Mouse (Mus musculus) myocyte (in vitro differentiated cells): ENCODE data around the gene Hnf4a.

Source experiments
- CEBPB ChIP-seq: IDR thresholded peaks from 2 replicates; pipeline ENCODE4 v1.6.1; 2011; ENCODE audit warnings: mild to moderate bottlenecking, moderate library complexity; ENCODE audit not compliant: poor library complexity, insufficient read depth, severe bottlenecking
- E2F4 ChIP-seq: IDR thresholded peaks from one replicate; pipeline ENCODE4 v1.6.1; 2011; ENCODE audit warnings: mild to moderate bottlenecking, control low read depth, moderate library complexity; ENCODE audit not compliant: insufficient read depth
- MAX ChIP-seq: IDR thresholded peaks from one replicate; pipeline ENCODE4 v1.6.1; 2011; ENCODE audit warnings: low read depth, mild to moderate bottlenecking, control low read depth
- POLR2A ChIP-seq: IDR thresholded peaks from one replicate; pipeline ENCODE4 v1.6.1; 2011; ENCODE audit warnings: low read depth, mild to moderate bottlenecking, control low read depth, moderate library complexity; ENCODE audit not compliant: insufficient read length
- POLR2AphosphoS2 ChIP-seq: IDR thresholded peaks from one replicate; pipeline ENCODE4 v1.6.1; 2011; ENCODE audit warnings: low read depth, control low read depth; ENCODE audit not compliant: insufficient read length
- REST ChIP-seq: IDR thresholded peaks from one replicate; pipeline ENCODE4 v1.6.1; 2011; ENCODE audit warnings: mild to moderate bottlenecking, control low read depth, moderate library complexity; ENCODE audit not compliant: insufficient read depth, insufficient read length
- SRF ChIP-seq: IDR thresholded peaks from one replicate; pipeline ENCODE4 v1.6.1; 2011; ENCODE audit warnings: low read depth; ENCODE audit not compliant: control insufficient read depth, insufficient read length
- TCF3 ChIP-seq: IDR thresholded peaks from one replicate; pipeline ENCODE4 v1.6.1; 2011; ENCODE audit warnings: low read depth, control low read depth; ENCODE audit not compliant: insufficient read length

- no peak for TF ChIP-seq CEBPB
- TF ChIP-seq POLR2A: no peak
- no peak for TF ChIP-seq E2F4
- no peak for TF ChIP-seq MAX
- TF ChIP-seq POLR2AphosphoS2: no peak
- no peak for TF ChIP-seq SRF
- TF ChIP-seq REST: no peak
- TF ChIP-seq TCF3: no peak
Measured at GRCm38 (mm10) chr2:163493031-163493430, 13.6 kb upstream of the Hnf4a start.
